Mouse (Mus musculus): ENCODE results near the gene Mcat. TPM values are rescaled to one million over a fixed set of nuclear protein-coding genes. Genes with fewer than 3 reads are reported as not detected.

Mcat gene
- 31.4 TPM in 2 replicates for polyA plus RNA-seq (2015; fragmentation: Nextera tagmentation; extraction: Ambion mirVana)

- Histone ChIP-seq H3K27me3 (replicated peaks) (no peaks in the 10 kb centered on the region), H3K4me3 (replicated peaks) (peak within 1 kb of the TSS; percentile 54), H3K9ac (peak within 1 kb of the TSS; percentile 59), H3K36me3 (no peaks in the 10 kb centered on the region), H3K4me2 (replicated peaks) (peak within 1 kb of the TSS; percentile 98), H3K4me1 (replicated peaks) (peaks cover 12% of the 10 kb centered on the region; the same call in 1 of the 2 replicates), H3K27ac (peak within 1 kb of the TSS; percentile 59; the same call in 1 of the 2 replicates), H3K9me3 (no peaks in the 10 kb centered on the region)
- peak; percentile 81 for ATAC-seq
- under 1% methylated on average over 28 of the region's 28 CpGs for WGBS
These were observed at the start of gene Mcat, which contains the start of gene Tspo for GRCm38 (mm10) chr15:83563327-83563856. Gene Mcat, minus strand, starts transcription at chr15:83563787. Gene Tspo, plus strand, starts transcription at chr15:83563592.

GRCm38 (mm10) chr15:83607115-83607802 is 43.7 kb upstream of the Mcat start:
- H3K27ac ChIP-seq = no peak overlapping the region
- no peaks in the 10 kb centered on the region for H3K36me3 ChIP-seq
- H3K4me1 ChIP-seq (replicated peaks) = peaks cover 6% of the 10 kb centered on the region
- no peaks in the 10 kb centered on the region for H3K9me3 ChIP-seq
- no peak overlapping the region for H3K4me2 ChIP-seq (replicated peaks)
- no peak overlapping the region for H3K9ac ChIP-seq
- H3K27me3 ChIP-seq (replicated peaks) = no peaks in the 10 kb centered on the region
- peak; percentile 69 for ATAC-seq
- no peak overlapping the region for H3K4me3 ChIP-seq (replicated peaks)
- WGBS = 45% methylated on average over 15 of the region's 15 CpGs

- no peaks in the 10 kb centered on the region for H3K36me3 ChIP-seq
- no peak overlapping the region for H3K4me2 ChIP-seq (replicated peaks)
- H3K9ac ChIP-seq = no peak overlapping the region
- no peaks in the 10 kb centered on the region for H3K9me3 ChIP-seq
- ATAC-seq = no peak
- no peak overlapping the region for H3K4me3 ChIP-seq (replicated peaks)
- H3K27ac ChIP-seq = no peak overlapping the region
- peaks cover 6% of the 10 kb centered on the region for H3K4me1 ChIP-seq (replicated peaks)
- H3K27me3 ChIP-seq (replicated peaks) = no peaks in the 10 kb centered on the region
- WGBS = 90% methylated on average over 8 of the region's 8 CpGs
These were observed 43.1 kb upstream of the Mcat start for GRCm38 (mm10) chr15:83606700-83607099.

- no peak for ATAC-seq
- WGBS = 79% methylated on average over 11 of the region's 11 CpGs
These were observed 42.6 kb upstream of the Mcat start for GRCm38 (mm10) chr15:83606216-83606615.

GRCm38 (mm10) chr15:83603426-83603825 is 39.8 kb upstream of the Mcat start:
- 93% methylated on average over 7 of the region's 7 CpGs for WGBS
- H3K27ac ChIP-seq = no peak overlapping the region
- H3K36me3 ChIP-seq = no peaks in the 10 kb centered on the region
- H3K9ac ChIP-seq = no peak overlapping the region
- ATAC-seq = no peak
- no peaks in the 10 kb centered on the region for H3K9me3 ChIP-seq
- H3K4me1 ChIP-seq (replicated peaks) = peaks cover 6% of the 10 kb centered on the region
- H3K27me3 ChIP-seq (replicated peaks) = no peaks in the 10 kb centered on the region
- H3K4me2 ChIP-seq (replicated peaks) = no peak overlapping the region
- no peak overlapping the region for H3K4me3 ChIP-seq (replicated peaks)

More at GRCm38 (mm10) chr15:83606216-83606615, 42.6 kb upstream of the Mcat start:
- Histone ChIP-seq H3K4me2 (replicated peaks) (no peak overlapping the region), H3K27ac (no peak overlapping the region), H3K36me3 (no peaks in the 10 kb centered on the region), H3K9me3 (no peaks in the 10 kb centered on the region), H3K4me1 (replicated peaks) (peaks cover 6% of the 10 kb centered on the region), H3K27me3 (replicated peaks) (no peaks in the 10 kb centered on the region), H3K4me3 (replicated peaks) (no peak overlapping the region), H3K9ac (no peak overlapping the region)

GRCm38 (mm10) chr15:83603046-83603396 is 39.4 kb upstream of the Mcat start:
- no peak overlapping the region for H3K4me2 ChIP-seq (replicated peaks)
- no peaks in the 10 kb centered on the region for H3K9me3 ChIP-seq
- H3K4me3 ChIP-seq (replicated peaks) = no peak overlapping the region
- WGBS = 85% methylated on average over 1 of the region's 1 CpGs
- H3K27me3 ChIP-seq (replicated peaks) = no peaks in the 10 kb centered on the region
- 0 out of 2 replicates have a peak overlapping the region, but pooled peaks have one; percentile 36 for H3K27ac ChIP-seq
- ATAC-seq = no peak
- no peak overlapping the region for H3K9ac ChIP-seq
- H3K36me3 ChIP-seq = no peaks in the 10 kb centered on the region
- peaks cover 6% of the 10 kb centered on the region for H3K4me1 ChIP-seq (replicated peaks)

- H3K9me3 ChIP-seq = no peaks in the 10 kb centered on the region
- H3K4me3 ChIP-seq (replicated peaks) = no peak overlapping the region
- H3K4me2 ChIP-seq (replicated peaks) = no peak overlapping the region
- 61% methylated on average over 13 of the region's 13 CpGs for WGBS
- H3K27ac ChIP-seq = 0 out of 2 replicates have a peak overlapping the region, but pooled peaks have one; percentile 36
- no peak for ATAC-seq
- H3K36me3 ChIP-seq = no peaks in the 10 kb centered on the region
- H3K27me3 ChIP-seq (replicated peaks) = no peaks in the 10 kb centered on the region
- no peak overlapping the region for H3K9ac ChIP-seq
- peaks cover 6% of the 10 kb centered on the region for H3K4me1 ChIP-seq (replicated peaks)
These were observed 38.9 kb upstream of the Mcat start for GRCm38 (mm10) chr15:83602372-83603045.

- H3K9ac ChIP-seq = no peak overlapping the region
- H3K36me3 ChIP-seq = no peaks in the 10 kb centered on the region
- ATAC-seq = no peak
- no peak overlapping the region for H3K4me2 ChIP-seq (replicated peaks)
- H3K4me1 ChIP-seq (replicated peaks) = peaks cover 6% of the 10 kb centered on the region
- no peak overlapping the region for H3K27ac ChIP-seq
- no peaks in the 10 kb centered on the region for H3K27me3 ChIP-seq (replicated peaks)
- H3K4me3 ChIP-seq (replicated peaks) = no peak overlapping the region
- H3K9me3 ChIP-seq = no peaks in the 10 kb centered on the region
- WGBS = 71% methylated on average over 4 of the region's 4 CpGs
These were observed 37.6 kb upstream of the Mcat start for GRCm38 (mm10) chr15:83601185-83601584.

- no peaks in the 10 kb centered on the region for H3K36me3 ChIP-seq
- no peak overlapping the region for H3K4me3 ChIP-seq (replicated peaks)
- no peaks in the 10 kb centered on the region for H3K9me3 ChIP-seq
- WGBS = 88% methylated on average over 4 of the region's 4 CpGs
- H3K27me3 ChIP-seq (replicated peaks) = no peaks in the 10 kb centered on the region
- ATAC-seq = no peak
- H3K27ac ChIP-seq = no peak overlapping the region
- no peak overlapping the region for H3K4me2 ChIP-seq (replicated peaks)
- H3K4me1 ChIP-seq (replicated peaks) = peaks cover 17% of the 10 kb centered on the region
- no peak overlapping the region for H3K9ac ChIP-seq
These were observed 33.2 kb upstream of the Mcat start for GRCm38 (mm10) chr15:83596833-83597232.

GRCm38 (mm10) chr15:83595364-83595711 is 31.8 kb upstream of the Mcat start:
- Histone ChIP-seq H3K4me3 (replicated peaks) (peak overlapping the region; percentile 90), H3K4me2 (replicated peaks) (peak overlapping the region; percentile 86), H3K4me1 (replicated peaks) (peaks cover 23% of the 10 kb centered on the region), H3K36me3 (no peaks in the 10 kb centered on the region), H3K27me3 (replicated peaks) (no peaks in the 10 kb centered on the region), H3K9ac (peak overlapping the region; percentile 46), H3K27ac (no peak overlapping the region), H3K9me3 (no peaks in the 10 kb centered on the region)
- WGBS = 36% methylated on average over 7 of the region's 7 CpGs
- no peak; the same call in 1 of the 2 replicates for ATAC-seq

- peak within 1 kb of the TSS; percentile 72 for H3K27ac ChIP-seq
- peak; percentile 92 for ATAC-seq
These were observed 31.2 kb upstream of the Mcat start, which contains the start of gene Ttll12 for GRCm38 (mm10) chr15:83594513-83595363. Gene Ttll12, minus strand, starts transcription at chr15:83595157.

More at GRCm38 (mm10) chr15:83594513-83595363, 31.2 kb upstream of the Mcat start, which contains the start of gene Ttll12:
- peaks cover 23% of the 10 kb centered on the region for H3K4me1 ChIP-seq (replicated peaks)
- H3K4me3 ChIP-seq (replicated peaks) = peak within 1 kb of the TSS; percentile 90
- peak within 1 kb of the TSS; percentile 86 for H3K4me2 ChIP-seq (replicated peaks)
- H3K27me3 ChIP-seq (replicated peaks) = no peaks in the 10 kb centered on the region
- H3K9ac ChIP-seq = peak within 1 kb of the TSS; percentile 84
- no peaks in the 10 kb centered on the region for H3K36me3 ChIP-seq
- H3K9me3 ChIP-seq = no peaks in the 10 kb centered on the region
- under 1% methylated on average over 68 of the region's 68 CpGs for WGBS
